Mouse (Mus musculus) ES-Bruce4 (cell line): ENCODE measurements around the gene Sox3.

Source experiments
- CTCF ChIP-seq: IDR thresholded peaks from one replicate; pipeline ENCODE4 v1.8.1; 2011; ENCODE audit warnings: low read depth, low read length
- EP300 ChIP-seq: IDR thresholded peaks from 2 replicates; pipeline ENCODE4 v1.6.1; 2011; ENCODE audit warnings: low read depth, low read length; ENCODE audit not compliant: insufficient read depth
- POLR2A ChIP-seq: IDR thresholded peaks from one replicate; pipeline ENCODE4 v1.8.1; 2011; ENCODE audit warnings: low read length; ENCODE audit not compliant: insufficient read depth

DNA sequence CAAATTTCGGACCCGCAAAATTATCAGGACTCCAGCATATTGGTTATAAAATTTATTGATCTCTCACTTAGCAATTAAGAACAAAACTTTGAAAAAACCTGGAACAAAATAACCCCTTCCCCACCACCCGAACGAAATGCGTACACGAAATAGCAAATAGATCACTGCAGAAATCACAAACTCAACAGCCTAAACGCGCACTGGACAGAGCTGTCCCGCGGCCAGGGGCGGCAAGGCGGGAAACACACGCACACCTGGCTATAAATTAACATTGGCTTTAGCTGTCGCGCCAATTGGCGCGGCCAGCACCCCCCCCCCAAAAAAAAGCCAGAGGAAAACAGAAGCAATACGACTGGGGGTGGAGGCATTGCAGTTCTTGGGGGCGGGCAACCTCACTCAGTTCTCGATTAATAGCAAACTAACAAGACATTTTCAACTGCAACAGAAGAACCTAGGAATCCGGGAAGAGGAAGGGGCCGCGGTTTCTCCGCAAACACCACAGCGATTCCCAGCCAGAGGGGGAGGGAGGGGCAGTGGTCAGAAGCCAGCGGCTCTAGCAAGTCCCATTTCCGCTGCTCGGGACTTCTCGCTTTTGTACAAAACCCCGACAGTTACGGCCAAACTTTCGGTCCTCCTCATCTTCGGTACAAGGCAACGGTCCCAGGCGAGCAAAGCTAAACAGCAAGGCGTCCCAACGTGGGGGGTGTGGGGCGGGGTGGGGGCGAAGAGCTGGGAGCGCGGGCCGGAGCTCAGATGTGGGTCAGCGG is 1.7 kb downstream of the Sox3 start:
- no peak for TF ChIP-seq EP300
- TF ChIP-seq POLR2A = no peak
- TF ChIP-seq CTCF = no peak
